Mouse (Mus musculus) regulatory T cell (primary cell): ENCODE data around the gene Slc24a3.

Source experiments
- in situ Hi-C: fragments of 300-600 bp; cut with MboI, MseI; formaldehyde crosslinking; loops from one replicate; pipeline ENCODE4 v1.15.1; 2025; ENCODE audit warnings: high pct_unique_total_duplicates

Slc24a3 gene

DNA sequence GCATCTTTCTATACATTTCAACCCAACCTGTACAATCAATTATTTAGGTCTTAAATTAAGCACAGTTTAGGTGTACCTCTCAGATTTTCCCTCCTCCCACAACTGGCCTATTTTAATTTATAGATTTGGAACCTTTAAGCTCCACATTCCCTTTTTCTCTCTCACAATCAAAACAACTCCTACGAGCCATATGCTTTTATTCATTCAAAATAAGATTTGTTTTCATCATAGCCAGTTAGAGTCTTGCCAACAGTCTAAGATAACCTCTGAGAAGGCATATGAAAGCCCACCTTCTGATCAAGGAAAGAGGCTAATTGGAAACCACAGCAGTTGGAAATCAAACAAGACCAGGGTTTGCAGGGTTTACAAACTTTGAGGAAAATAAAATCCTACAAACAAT lies 177.0 kb downstream of the Slc24a3 start:
- in situ Hi-C loops, result no loop called here

DNA sequence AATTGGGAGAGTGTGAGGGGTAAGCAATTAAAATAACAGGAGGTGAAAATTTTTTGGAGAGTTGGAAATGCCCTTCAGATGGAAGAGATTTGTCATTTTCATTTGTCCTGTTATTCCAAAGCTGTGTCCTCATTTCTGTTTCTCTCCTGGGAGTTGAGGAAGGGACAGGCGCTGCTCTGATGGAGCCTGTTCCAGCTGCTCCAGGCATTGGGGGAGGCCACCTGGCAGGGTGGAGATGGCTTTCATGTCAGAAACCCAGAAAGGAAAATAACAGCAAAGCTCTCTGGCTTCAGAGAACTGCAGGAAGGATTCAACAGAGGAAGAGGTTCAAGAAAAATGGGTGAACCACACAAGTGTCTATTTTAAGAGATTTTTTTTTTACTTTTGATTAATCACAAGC lies 186.2 kb downstream of the Slc24a3 start:
- in situ Hi-C loops, result no loop called here

DNA sequence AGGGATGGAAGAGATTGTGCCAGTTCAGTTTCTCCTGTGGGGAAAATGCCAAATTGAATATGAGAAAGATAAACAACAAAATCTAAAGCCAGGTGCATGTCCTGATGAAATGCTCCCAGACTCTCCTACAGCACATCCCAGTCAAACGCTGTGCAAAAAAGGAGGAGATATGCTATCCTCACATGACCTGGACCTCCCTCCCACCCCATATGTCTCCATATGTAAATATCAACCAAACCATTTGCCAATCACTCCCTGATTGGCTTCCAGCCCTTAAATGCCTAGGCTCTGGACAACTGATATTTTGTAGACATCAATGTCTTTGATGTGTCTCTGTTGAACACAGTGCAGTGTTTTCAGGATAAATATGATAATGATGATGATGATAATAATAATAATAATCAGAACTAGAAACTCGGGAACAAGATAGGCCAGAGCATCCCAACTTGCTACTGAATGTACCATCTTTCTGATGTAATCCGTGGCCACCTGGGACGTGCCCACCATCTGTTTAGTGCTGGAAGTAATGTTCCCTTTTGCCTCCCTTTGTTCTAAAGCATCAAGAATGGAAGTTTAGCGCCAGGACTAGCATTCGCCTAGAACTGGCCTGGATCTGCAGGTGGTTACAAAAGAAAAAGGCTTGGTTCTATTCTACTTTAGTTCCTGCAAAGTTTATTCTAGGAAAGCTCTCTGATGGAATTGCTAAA lies 190.8 kb downstream of the Slc24a3 start:
- in situ Hi-C loops, result no loop called here

DNA sequence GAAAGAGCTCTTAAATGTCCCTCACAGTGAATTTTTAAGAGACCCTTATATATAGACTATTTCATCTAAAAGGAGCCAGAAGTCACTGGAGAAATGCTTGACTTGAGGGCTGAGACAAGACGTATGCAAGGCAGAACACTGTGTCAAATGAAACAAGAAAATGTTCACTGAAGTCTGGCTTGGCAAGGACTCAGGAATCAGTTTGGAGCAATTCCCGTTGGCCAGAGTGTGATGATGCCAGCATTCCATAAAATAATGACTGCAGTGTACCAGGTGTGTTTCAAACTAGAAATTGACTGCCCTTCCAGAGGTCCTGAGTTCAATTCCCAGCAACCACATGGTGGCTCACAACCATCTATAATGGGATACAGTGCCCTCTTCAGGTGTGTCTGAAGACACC lies 196.1 kb downstream of the Slc24a3 start:
- in situ Hi-C loops, result no loop called here

DNA sequence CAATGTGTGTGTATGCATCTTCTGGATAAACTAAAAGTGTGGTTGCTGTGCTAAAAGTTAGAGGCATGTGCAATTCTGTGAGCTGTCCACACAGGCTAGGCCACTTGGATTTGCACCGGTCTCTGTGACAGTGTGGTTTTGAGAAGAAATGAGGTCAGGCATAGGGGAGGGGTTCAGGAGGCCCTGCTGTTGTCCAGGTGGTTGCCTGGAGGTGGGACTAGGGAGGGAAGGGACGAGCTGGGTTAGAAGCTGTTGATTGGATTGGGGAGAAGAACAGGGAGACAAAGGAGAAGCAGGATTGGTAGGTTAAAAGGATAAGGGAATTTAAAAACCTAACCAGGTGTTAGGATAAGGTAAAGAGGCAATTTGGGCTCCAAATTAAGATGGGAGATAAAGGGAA lies 201.1 kb downstream of the Slc24a3 start:
- in situ Hi-C loops, result no loop called here

DNA sequence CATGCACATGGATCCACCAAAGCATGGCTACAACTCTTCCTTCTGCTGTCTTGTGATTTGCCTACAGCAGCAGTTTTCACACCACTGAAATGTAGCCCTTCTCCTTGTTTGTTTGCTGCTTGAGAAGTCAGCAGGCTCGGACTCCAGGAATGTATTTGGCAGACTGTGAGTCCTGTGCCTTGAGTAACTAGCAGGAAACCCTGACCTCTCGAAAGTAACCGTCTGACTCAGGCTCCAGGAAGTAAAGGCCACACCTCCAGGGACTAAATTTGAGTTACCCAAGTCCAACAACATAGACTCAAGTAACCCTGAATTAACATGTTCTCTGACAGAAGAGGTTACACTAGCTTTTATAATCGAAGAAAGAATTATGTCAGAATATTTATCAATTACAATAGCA lies 203.2 kb downstream of the Slc24a3 start:
- in situ Hi-C loops, result no loop called here

DNA sequence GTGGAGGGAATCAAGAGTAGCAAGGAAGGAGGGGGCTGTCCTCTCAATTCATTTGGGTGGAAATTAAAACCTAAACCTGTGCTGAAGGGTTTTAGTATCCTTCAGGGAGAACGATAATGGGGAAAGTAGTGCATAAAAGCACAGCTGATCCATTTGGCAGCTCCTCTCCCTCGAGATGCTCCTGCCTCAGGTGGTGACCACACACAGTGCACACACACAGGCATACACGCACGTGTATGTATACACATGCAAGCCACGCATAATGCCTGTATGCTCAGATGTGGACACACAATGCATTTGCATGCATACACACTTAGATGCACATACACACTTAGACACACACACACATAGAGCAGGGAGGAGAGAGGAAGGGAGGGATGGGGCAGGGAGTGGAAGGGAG lies 206.2 kb downstream of the Slc24a3 start:
- in situ Hi-C loops, result no loop called here

DNA sequence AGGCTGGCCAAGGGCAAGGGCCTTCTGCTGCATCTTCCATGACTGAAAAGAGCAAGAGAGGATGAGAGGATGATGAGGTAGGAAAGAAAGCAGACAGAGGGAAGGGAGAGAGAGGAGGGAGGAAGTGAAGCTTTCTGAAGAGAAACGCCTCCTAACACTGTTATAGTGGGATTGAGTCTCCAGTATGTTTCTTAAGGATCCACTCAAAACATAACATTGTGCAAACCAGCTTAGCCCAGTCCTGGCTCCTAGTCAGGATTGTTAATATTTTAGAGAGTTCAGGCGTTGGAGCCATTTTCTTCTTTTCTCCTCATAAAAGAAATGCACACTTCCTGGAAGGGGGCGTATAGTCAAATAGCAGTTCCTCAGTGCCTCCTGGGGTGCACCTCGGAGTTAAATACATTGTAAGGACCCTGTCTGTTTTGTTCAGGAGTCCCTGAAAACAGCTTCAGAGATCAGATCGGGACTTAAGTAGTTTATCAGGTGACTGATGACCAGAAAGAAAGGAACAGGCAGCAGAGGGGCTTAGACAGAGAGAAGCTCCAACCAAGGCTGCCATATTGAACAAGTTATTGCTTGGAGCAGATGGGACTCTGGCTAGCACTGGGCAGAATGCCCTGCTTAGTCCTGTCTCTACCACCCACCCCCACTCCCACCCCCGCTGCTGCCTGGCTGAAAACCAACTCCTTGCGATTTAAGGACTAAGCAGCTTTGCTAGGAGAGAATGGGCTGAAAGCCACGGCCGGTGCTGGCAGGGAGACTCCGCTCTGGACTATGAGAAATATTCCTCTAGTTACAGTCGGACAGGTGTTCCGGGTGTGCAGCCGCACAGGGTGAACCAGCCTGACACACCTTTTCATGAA lies 215.6 kb downstream of the Slc24a3 start:
- in situ Hi-C loops, result no loop called here

DNA sequence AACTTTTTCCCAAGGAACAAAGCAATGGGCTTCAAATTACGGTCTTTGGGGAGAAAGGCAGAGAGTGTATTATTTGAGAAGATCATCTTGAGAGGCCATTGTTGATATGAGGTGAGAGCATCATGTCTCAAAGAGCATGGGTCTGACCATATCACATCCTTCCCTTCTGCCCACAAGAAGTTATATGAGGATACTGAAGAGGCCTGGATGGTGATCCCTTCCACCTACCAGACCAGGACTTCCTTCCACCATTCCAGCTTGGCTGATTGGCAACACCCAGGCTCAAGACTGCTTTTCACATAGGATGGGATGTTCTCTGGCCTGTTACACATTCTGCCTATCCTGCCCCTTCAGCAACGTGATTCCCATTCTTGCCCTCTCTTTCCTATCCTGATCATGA lies 216.7 kb downstream of the Slc24a3 start:
- in situ Hi-C loops, result no loop called here

DNA sequence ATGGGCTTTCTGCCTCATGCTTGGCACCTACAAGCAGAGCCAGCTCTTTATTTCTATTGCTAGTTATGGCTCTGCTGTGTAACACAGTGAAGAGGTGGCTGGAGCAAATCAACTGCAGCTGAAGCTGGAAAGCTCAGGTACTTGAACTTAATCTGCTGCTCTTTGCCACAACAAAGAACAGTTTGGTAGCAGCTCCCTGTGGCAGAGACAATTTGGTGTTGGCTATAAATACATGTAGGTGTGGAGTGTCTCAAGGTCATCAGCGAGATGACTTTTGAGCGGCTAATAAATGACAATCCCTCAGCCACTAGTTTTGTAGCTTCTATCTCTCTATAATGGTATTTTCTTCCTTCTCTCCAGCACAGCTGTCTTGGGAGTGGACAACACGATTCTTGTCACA lies 217.7 kb downstream of the Slc24a3 start:
- in situ Hi-C loops, result no loop called here

DNA sequence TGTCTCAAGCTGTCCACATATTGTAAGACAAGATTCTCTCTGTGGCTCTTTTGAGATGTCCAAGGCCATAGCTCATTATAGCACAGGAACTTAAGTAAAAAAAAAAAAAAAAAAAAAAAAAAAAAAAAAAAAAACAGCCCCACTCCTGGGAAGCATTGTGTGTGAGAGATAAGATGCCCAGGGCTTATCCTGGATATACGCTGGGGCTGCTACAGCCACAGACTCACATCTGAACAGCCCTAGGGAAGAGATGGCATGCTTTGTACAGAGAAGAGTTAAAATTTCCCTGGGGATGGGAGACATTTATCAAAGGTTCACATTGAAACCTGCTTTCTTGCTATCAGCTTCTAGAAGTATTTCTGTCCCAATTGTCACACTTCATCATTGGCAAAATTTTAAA lies 218.2 kb downstream of the Slc24a3 start:
- in situ Hi-C loops, result no loop called here

DNA sequence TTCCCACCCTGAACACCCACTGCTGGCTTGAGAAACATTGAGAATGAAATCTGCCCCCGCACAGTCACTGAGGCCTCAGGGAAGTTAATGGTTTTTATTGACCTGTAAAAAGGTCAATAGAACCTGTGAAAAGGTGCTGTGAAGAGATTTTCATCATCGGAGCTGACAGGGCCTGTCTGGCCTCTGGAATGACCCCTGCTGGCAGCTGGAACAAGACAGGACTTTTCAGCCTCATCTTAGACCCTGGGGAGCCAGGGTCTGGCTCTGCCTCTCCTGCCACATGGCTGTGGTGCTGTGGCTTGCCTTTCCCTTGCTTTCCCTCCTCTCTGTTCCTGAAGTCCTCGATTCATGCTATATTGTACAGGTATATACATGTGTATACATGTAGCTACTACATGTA lies 228.2 kb downstream of the Slc24a3 start:
- in situ Hi-C loops, result no loop called here

DNA sequence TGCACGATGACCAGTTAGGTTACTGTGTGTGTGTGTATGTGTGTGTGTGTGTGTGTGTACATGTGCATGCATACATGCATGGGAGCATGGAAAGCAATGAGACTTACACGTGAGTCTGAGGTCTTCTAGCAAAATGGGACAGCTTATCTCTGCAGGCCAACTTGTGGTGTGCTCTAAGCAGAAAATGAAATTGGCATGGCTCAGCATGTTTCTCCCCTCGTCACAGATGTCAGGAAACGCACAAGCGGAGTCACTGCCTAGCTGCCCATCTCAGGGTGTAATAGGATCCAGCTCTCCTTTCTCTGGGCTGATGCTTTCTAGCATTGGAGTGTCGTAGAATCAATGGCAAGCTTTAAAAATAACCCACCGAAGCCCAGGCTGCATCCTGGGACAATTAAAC lies 229.0 kb downstream of the Slc24a3 start:
- in situ Hi-C loops, result no loop called here

DNA sequence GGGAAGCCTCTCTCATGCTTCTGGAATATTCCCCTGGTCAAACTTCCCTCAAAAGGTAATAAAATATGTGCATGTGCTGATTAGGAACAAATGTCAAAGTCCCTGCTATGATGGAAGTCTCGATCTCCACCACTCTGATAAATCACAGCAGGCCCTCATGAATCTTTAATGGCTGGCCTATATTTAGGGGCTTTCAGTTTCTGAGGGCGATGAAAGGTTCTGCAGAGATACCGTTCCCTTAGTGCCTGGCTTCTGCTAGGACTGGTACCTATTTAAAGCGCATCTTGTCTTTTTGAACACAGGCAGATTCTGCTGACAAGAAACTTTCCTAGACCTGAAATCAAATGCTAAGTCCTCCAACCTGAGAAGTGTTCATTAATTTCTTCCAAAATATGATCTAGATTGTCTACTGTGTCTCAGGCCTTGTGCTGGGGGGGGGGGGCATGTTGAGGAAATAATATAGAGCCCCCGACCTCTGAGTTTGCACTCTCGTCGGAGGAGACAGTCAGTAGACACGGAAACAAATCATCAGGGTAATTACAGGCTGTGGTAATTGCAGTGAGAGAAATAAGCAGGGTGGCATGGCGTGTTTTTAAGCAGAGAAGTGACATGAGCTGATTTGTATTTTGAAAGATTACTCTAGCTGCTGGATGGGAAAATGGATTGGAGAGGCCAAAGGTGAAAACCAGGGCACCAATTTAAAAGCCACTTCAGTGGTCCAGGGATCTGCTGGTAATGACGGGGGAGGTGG lies 230.1 kb downstream of the Slc24a3 start:
- in situ Hi-C loops, result no loop called here

DNA sequence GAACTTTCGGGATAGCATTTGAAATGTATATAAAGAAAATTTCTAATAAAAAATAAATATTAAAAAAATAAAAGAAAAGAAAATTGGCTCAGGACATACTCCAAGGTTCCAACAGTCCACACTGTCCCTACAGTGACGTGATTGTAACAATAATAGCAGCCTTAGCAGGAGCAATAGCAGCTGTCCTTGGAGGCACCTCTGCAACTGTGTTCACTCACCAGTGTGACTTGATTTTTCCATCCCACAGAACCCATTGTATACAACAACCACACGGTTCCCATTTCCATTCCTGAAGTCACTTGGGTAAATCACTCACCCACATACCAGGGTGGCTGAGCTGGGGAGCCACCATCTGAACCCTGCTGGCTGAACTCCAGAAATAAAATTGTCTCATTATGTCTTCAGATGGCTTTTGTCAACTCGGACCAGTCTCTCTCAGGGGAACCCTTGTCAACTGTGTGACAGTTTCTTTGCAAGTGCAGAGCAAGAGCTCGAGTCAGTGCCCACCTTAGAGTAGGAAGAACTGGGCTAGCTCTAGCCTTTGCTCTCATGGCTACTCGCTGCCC lies 233.8 kb downstream of the Slc24a3 start:
- in situ Hi-C loops, result no loop called here

DNA sequence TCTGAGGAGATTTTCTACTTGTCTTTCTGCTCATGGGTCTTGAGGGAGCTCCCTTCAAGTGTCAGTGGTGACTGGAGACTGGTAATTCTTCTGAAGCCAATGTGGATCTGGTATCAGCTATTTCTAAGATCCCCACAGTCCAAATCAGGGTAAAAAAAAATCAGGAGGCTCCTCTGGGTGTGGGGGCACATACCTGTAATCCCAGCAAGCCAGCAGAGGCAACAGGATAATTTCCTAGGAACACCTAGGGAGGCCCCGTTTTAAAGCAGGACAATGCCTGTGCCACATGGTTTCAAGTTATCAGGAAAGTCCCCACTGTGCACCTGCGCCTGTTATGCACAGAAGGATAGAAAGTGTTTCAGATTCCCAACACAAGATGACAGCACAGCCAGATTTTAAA lies 234.4 kb downstream of the Slc24a3 start:
- in situ Hi-C loops, result no loop called here

DNA sequence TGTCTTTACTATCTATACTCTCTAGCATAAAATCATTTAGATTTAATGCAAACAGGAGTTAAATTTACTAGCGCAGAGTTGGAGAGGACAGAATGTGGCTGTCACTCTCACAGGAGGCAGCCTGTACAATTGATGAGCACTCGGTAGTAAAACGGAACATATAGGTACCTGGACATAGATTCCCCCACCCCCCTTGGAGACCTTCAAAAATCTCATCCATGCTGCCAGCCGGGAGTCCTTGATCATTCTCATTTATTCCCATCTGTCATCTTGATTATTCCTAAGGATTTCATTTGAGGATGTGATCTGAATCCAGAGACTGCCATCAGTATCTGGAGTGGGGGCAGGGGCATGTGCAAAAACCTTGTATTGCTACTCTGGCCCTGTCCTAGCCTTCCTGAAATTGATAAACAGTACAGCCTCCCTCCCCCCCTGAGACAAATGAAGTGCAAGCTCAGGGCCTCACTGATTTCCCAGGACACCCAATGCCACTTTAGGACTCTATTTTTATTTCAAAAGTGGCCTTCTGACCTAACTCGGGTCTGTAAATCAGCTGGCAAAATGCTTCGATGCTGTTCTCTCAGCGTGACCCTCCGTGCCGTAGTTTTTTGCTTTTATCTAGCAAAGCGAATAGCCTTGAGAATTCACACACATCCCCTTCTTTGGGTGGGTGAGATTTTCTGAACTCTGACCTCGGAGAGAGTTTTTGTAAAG lies 237.4 kb downstream of the Slc24a3 start:
- in situ Hi-C loops, result no loop called here

DNA sequence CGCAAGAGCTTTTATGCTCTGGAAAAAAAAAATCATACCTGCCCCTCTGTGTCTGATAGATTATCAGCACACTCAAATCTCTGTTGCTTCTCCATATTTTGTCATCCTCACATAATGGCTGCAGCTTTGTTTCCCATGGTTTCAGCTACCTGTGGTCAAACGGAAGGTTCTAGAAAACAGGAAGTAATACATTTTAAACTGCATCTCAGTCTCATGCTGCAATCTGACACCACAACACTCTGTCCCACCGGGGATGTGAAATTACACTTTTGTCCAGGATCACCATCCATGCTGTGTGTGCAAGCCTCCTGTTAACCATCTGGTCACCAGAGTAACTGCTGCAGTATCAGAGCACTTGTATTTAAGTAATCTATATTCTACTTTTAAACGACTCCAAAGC lies 238.2 kb downstream of the Slc24a3 start:
- in situ Hi-C loops, result no loop called here

DNA sequence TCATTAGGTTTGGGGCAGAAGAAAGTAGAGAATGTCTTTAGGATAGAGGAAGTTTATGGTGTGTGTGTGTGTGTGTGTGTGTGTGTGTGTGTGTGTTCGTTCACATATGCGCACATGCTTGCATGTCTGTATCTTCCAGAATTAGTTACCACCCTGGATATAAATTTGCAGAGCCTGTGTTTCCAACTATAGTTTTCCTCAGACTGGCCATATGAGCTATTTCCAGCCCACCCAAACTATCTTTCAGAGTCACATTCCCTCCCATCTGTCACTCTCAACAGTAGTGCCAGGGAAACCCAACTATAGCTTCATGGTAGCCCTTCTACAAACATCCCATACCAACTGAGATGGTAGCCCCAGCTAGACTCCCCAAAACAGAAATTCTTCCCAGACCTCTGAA lies 250.2 kb downstream of the Slc24a3 start:
- in situ Hi-C loops, result no loop called here

DNA sequence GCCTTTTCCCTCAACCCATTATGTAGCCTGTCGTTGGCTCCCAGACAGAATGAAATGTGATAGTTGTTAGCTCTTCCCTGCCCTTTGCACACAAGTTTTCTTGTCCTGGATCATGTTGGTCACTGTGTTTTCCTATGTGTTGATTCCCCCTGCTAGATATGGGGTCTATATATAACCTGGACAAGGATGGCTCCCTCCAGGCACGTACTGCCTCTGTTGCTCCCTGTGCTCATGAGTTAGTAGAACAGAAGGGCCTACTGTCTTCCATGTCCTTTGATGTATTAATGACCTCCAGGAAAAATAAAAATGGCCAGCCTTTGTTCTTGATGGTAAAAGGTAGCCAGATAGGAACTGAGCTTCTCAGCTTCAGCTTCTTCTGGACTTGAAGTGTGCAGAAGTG lies 251.5 kb downstream of the Slc24a3 start:
- in situ Hi-C loops, result no loop called here
